Mouse (Mus musculus) G1E (cell line): Measurements from ENCODE around the gene Pon1.

Experiments used
- CTCF ChIP-seq: IDR thresholded peaks from 2 replicates; pipeline ENCODE4 v1.5.1; 2012; ENCODE audit warnings: low read depth, low read length, inconsistent platforms, mixed read lengths
- TAL1 ChIP-seq: conservative IDR thresholded peaks from 2 replicates; pipeline ENCODE4 v1.6.1; 2012; ENCODE audit warnings: low read depth, low read length, inconsistent platforms, mixed read lengths

- TF ChIP-seq TAL1 = no peak
- no peak for TF ChIP-seq CTCF
These were observed 46.1 kb downstream of the Pon1 start for GRCm38 (mm10) chr6:5147488-5148142.
